Mouse (Mus musculus) liver, embryonic 14.5 days (tissue): ENCODE results near the gene Mrpl51. TPM values are rescaled to one million over a fixed set of nuclear protein-coding genes. Genes with fewer than 3 reads are reported as not detected.

ENCODE experiments used
- ATAC-seq: fragments of 200-750 bp; cut with Nextera tagmentation; 2 replicates; pipeline ENCODE4 v1.8.0; 2017; ENCODE audit warnings: moderate number of reproducible peaks, mild to moderate bottlenecking, moderate library complexity; ENCODE audit not compliant: insufficient read depth
- DNase-seq, 3 experiments: peaks; one replicate each; pipeline ENCODE4 v3.0.0-alpha.2; 2012 to 2013; ENCODE audit warnings: low read depth in 3 of 3, low spot score in 3 of 3
- H3K27ac ChIP-seq: fragments of 300-500 bp; sonication (generic); 2 replicates; pipeline ENCODE4 v1.5.1; 2014; ENCODE audit warnings: moderate library complexity, mild to moderate bottlenecking, control low read depth, inconsistent platforms
- H3K27me3 ChIP-seq: fragments of 300-500 bp; sonication (generic); 2 replicates; pipeline ENCODE4 v1.6.1; 2014; ENCODE audit warnings: mild to moderate bottlenecking, low read length, moderate library complexity; ENCODE audit not compliant: control insufficient read depth, insufficient read depth
- H3K36me3 ChIP-seq: fragments of 300-500 bp; sonication (generic); replicated peaks from 2 replicates; pipeline ENCODE4 v1.6.1; 2014; ENCODE audit warnings: low read depth; ENCODE audit not compliant: control insufficient read depth, insufficient read depth
- H3K4me1 ChIP-seq, 2 experiments: fragments of 200-500 bp in 1 of 2; fragments of 300-500 bp in 1 of 2; sonication (generic) in 1 of 2; replicated peaks; 2 replicates each; pipeline ENCODE4 v1.6.1; 2012 to 2014; ENCODE audit warnings: antibody characterized with exemption in 1 of 2, inconsistent platforms in 1 of 2, low read length in 1 of 2; ENCODE audit not compliant: control insufficient read depth in 2 of 2, insufficient read depth in 2 of 2
- H3K4me2 ChIP-seq: fragments of 300-500 bp; sonication (generic); 2 replicates; pipeline ENCODE4 v1.6.1; 2014; ENCODE audit warnings: low read depth, mild to moderate bottlenecking, control low read depth, moderate library complexity
- H3K4me3 ChIP-seq, 2 experiments: fragments of 200-500 bp in 1 of 2; fragments of 300-500 bp in 1 of 2; sonication (generic) in 1 of 2; 2 replicates each; pipeline ENCODE4 v1.5.1; 2012 to 2014; ENCODE audit warnings: low read depth in 2 of 2, low read length in 2 of 2, mild to moderate bottlenecking in 2 of 2, control low read depth in 1 of 2, inconsistent platforms in 1 of 2, moderate library complexity in 1 of 2; ENCODE audit not compliant: insufficient read depth in 1 of 2
- H3K9ac ChIP-seq: fragments of 300-500 bp; sonication (generic); replicated peaks from 2 replicates; pipeline ENCODE4 v1.6.1; 2014; ENCODE audit warnings: mild to moderate bottlenecking, control low read depth, moderate library complexity
- H3K9me3 ChIP-seq: fragments of 300-500 bp; sonication (generic); 2 replicates; pipeline ENCODE4 v1.6.1; 2016; ENCODE audit warnings: low read length, mixed read lengths; ENCODE audit not compliant: control insufficient read depth
- CTCF ChIP-seq: IDR thresholded peaks from 2 replicates; pipeline ENCODE4 v1.5.1; 2016; ENCODE audit warnings: antibody characterized with exemption, low read depth, control low read depth
- EP300 ChIP-seq: IDR thresholded peaks from 2 replicates; pipeline ENCODE4 v1.6.1; 2016; ENCODE audit warnings: antibody characterized with exemption, low read depth
- WGBS: fragments of 180-500 bp; shearing (Covaris S2); extraction: QIAGEN DNeasy Blood & Tissue Kit; methylation state at CpG from one replicate; pipeline ENCODE4 v1.1.7; 2014; ENCODE audit not compliant: insufficient replicate concordance; 5-methylcytosine and 5-hydroxymethylcytosine counted together
- microRNA-seq: library from miRNA; unstranded; fragments of <30 nt; microRNA quantifications from one replicate; pipeline ENCODE4, GENCODE M21; 2016
- polyA plus RNA-seq, 2 experiments: library from polyadenylated mRNA; depleted of rRNA in 1 of 2; stranded (reverse) in 1 of 2; unstranded in 1 of 2; fragments of >200 nt; fragmentation: Nextera tagmentation in 1 of 2; extraction: Ambion mirVana in 1 of 2; gene quantifications; 2 replicates each; pipeline versions ENCODE4 v1.2.1 to v1.2.3; 2012 to 2014

Mrpl51 gene
- polyA plus RNA-seq, 2 experiments, result 50.9 to 182 TPM

GRCm38 (mm10) chr6:125241566-125241965 is 50.0 kb downstream of the Mrpl51 start:
- no peak overlapping the region for H3K4me3 ChIP-seq
- no peak overlapping the region for H3K9ac ChIP-seq

GRCm38 (mm10) chr6:125244551-125244950 is 53.0 kb downstream of the Mrpl51 start:
- Histone ChIP-seq H3K27me3 (no peaks in the 10 kb centered on the region), H3K4me3 (no peak overlapping the region), H3K36me3 (no peaks in the 10 kb centered on the region), H3K4me2 (no peak overlapping the region), H3K27ac (no peak overlapping the region), H3K9me3 (no peaks in the 10 kb centered on the region), H3K9ac (no peak overlapping the region), H3K4me1 (no peaks in the 10 kb centered on the region)
- WGBS, result 19% methylated on average over 1 of the region's 1 CpGs
- no peak for DNase-seq
- TF ChIP-seq CTCF (no peak), EP300 (no peak)
- no peak for ATAC-seq

More at GRCm38 (mm10) chr6:125241566-125241965, 50.0 kb downstream of the Mrpl51 start:
- Histone ChIP-seq H3K27ac (no peak overlapping the region), H3K36me3 (no peaks in the 10 kb centered on the region), H3K4me2 (no peak overlapping the region), H3K9me3 (no peaks in the 10 kb centered on the region), H3K4me1 (peaks cover 0 to 4% of the 10 kb centered on the region in 2 experiments; a peak in 1 of 4 replicates), H3K27me3 (no peaks in the 10 kb centered on the region)
- no peak for ATAC-seq
- 34% methylated on average over 8 of the region's 8 CpGs for WGBS
- DNase-seq, result no peak
- TF ChIP-seq CTCF, result no peak
- no peak for TF ChIP-seq EP300

Small RNA genes within 50 kb of the gene (microRNA-seq; reads per million reads assigned to microRNA genes)
- gene Mir3098, result 3.4 reads per million
- gene Mir8113, result not detected

Other genes starting within 250 kb of the Mrpl51 start
- 57.8 and 62.6 TPM in 2 replicates for gene Cops7a, start 226.3 kb upstream of the Mrpl51 start, polyA plus RNA-seq (2012; rRNA removed)
- 51.5 and 52.6 TPM in 2 replicates for gene Cops7a, start 226.3 kb upstream of the Mrpl51 start, polyA plus RNA-seq (2014; fragmentation: Nextera tagmentation; extraction: Ambion mirVana)
- gene Pianp, start 195.1 kb upstream of the Mrpl51 start, polyA plus RNA-seq (2012; rRNA removed), result 0.07 and 0.09 TPM in 2 replicates
- gene Pianp, start 195.1 kb upstream of the Mrpl51 start, polyA plus RNA-seq (2014; fragmentation: Nextera tagmentation; extraction: Ambion mirVana), result not detected in 2 replicates
- gene Zfp384, start 182.7 kb upstream of the Mrpl51 start, polyA plus RNA-seq (2012; rRNA removed), result 20.2 and 22.2 TPM in 2 replicates
- gene Zfp384, start 182.7 kb upstream of the Mrpl51 start, polyA plus RNA-seq (2014; fragmentation: Nextera tagmentation; extraction: Ambion mirVana), result 2.9 and 3.1 TPM in 2 replicates
- 14.1 and 17.9 TPM in 2 replicates for gene Ing4, start 152.0 kb upstream of the Mrpl51 start, polyA plus RNA-seq (2012; rRNA removed)
- 17.2 and 21.9 TPM in 2 replicates for gene Ing4, start 152.0 kb upstream of the Mrpl51 start, polyA plus RNA-seq (2014; fragmentation: Nextera tagmentation; extraction: Ambion mirVana)
- gene Acrbp, start 142.1 kb upstream of the Mrpl51 start, polyA plus RNA-seq (2012; rRNA removed), result 2.1 and 3.1 TPM in 2 replicates
- 1.3 and 2.0 TPM in 2 replicates for gene Acrbp, start 142.1 kb upstream of the Mrpl51 start, polyA plus RNA-seq (2014; fragmentation: Nextera tagmentation; extraction: Ambion mirVana)
- 1.6 and 1.8 TPM in 2 replicates for gene Lpar5, start 123.9 kb upstream of the Mrpl51 start, polyA plus RNA-seq (2012; rRNA removed)
- gene Lpar5, start 123.9 kb upstream of the Mrpl51 start, polyA plus RNA-seq (2014; fragmentation: Nextera tagmentation; extraction: Ambion mirVana), result 0.68 and 1.0 TPM in 2 replicates
- 13.9 and 24.7 TPM in 2 replicates for gene Chd4, start 95.8 kb upstream of the Mrpl51 start, polyA plus RNA-seq (2012; rRNA removed)
- gene Chd4, start 95.8 kb upstream of the Mrpl51 start, polyA plus RNA-seq (2014; fragmentation: Nextera tagmentation; extraction: Ambion mirVana), result 19.7 and 24.3 TPM in 2 replicates
- 18.9 and 24.5 TPM in 2 replicates for gene Nop2, start 59.9 kb upstream of the Mrpl51 start, polyA plus RNA-seq (2012; rRNA removed)
- 33.1 and 33.7 TPM in 2 replicates for gene Nop2, start 59.9 kb upstream of the Mrpl51 start, polyA plus RNA-seq (2014; fragmentation: Nextera tagmentation; extraction: Ambion mirVana)
- gene Iffo1, start 46.6 kb upstream of the Mrpl51 start, polyA plus RNA-seq (2012; rRNA removed), result 4.8 and 6.0 TPM in 2 replicates
- 1.8 and 3.7 TPM in 2 replicates for gene Iffo1, start 46.6 kb upstream of the Mrpl51 start, polyA plus RNA-seq (2014; fragmentation: Nextera tagmentation; extraction: Ambion mirVana)
- gene Gapdh, start 25.3 kb upstream of the Mrpl51 start, polyA plus RNA-seq (2012; rRNA removed), result 1,485 and 1,875 TPM in 2 replicates
- 960 and 1,040 TPM in 2 replicates for gene Gapdh, start 25.3 kb upstream of the Mrpl51 start, polyA plus RNA-seq (2014; fragmentation: Nextera tagmentation; extraction: Ambion mirVana)
- 108 and 148 TPM in 2 replicates for gene Ncapd2, start 100 bp upstream of the Mrpl51 start, polyA plus RNA-seq (2012; rRNA removed)
- gene Ncapd2, start 100 bp upstream of the Mrpl51 start, polyA plus RNA-seq (2014; fragmentation: Nextera tagmentation; extraction: Ambion mirVana), result 66.8 and 80.4 TPM in 2 replicates
- gene Vamp1, start 23.8 kb downstream of the Mrpl51 start, polyA plus RNA-seq (2012; rRNA removed), result 2.8 and 3.5 TPM in 2 replicates
- 0.83 and 0.94 TPM in 2 replicates for gene Vamp1, start 23.8 kb downstream of the Mrpl51 start, polyA plus RNA-seq (2014; fragmentation: Nextera tagmentation; extraction: Ambion mirVana)
- 4.2 and 5.0 TPM in 2 replicates for gene Tapbpl, start 40.1 kb downstream of the Mrpl51 start, polyA plus RNA-seq (2012; rRNA removed)
- gene Tapbpl, start 40.1 kb downstream of the Mrpl51 start, polyA plus RNA-seq (2014; fragmentation: Nextera tagmentation; extraction: Ambion mirVana), result 4.1 and 4.2 TPM in 2 replicates
- gene Cd27, start 45.2 kb downstream of the Mrpl51 start, polyA plus RNA-seq (2012; rRNA removed), result 0.68 and 0.91 TPM in 2 replicates
- gene Cd27, start 45.2 kb downstream of the Mrpl51 start, polyA plus RNA-seq (2014; fragmentation: Nextera tagmentation; extraction: Ambion mirVana), result 0.43 and 0.47 TPM in 2 replicates
- not detected in 2 replicates for gene Tuba3a, start 94.2 kb downstream of the Mrpl51 start, polyA plus RNA-seq (2012; rRNA removed)
- gene Tuba3a, start 94.2 kb downstream of the Mrpl51 start, polyA plus RNA-seq (2014; fragmentation: Nextera tagmentation; extraction: Ambion mirVana), result not detected in 2 replicates
- 12.3 and 12.5 TPM in 2 replicates for gene Ltbr, start 122.1 kb downstream of the Mrpl51 start, polyA plus RNA-seq (2012; rRNA removed)
- 15.2 and 15.7 TPM in 2 replicates for gene Ltbr, start 122.1 kb downstream of the Mrpl51 start, polyA plus RNA-seq (2014; fragmentation: Nextera tagmentation; extraction: Ambion mirVana)
- gene Scnn1a, start 128.9 kb downstream of the Mrpl51 start, polyA plus RNA-seq (2012; rRNA removed), result 0.34 and 0.40 TPM in 2 replicates
- gene Scnn1a, start 128.9 kb downstream of the Mrpl51 start, polyA plus RNA-seq (2014; fragmentation: Nextera tagmentation; extraction: Ambion mirVana), result 0.34 and 0.36 TPM in 2 replicates
- 15.4 and 16.8 TPM in 2 replicates for gene Tnfrsf1a, start 157.6 kb downstream of the Mrpl51 start, polyA plus RNA-seq (2012; rRNA removed)
- 19.8 and 21.1 TPM in 2 replicates for gene Tnfrsf1a, start 157.6 kb downstream of the Mrpl51 start, polyA plus RNA-seq (2014; fragmentation: Nextera tagmentation; extraction: Ambion mirVana)
- 0.39 and 0.48 TPM in 2 replicates for gene Plekhg6, start 189.0 kb downstream of the Mrpl51 start, polyA plus RNA-seq (2012; rRNA removed)
- 0.38 and 0.47 TPM in 2 replicates for gene Plekhg6, start 189.0 kb downstream of the Mrpl51 start, polyA plus RNA-seq (2014; fragmentation: Nextera tagmentation; extraction: Ambion mirVana)